Mouse (Mus musculus): ENCODE measurements at regions not wholly inside any gene's neighbourhood (a gene's known extent, or its start where the extent isn't known, plus 50 kb on each side); places are given as distances from the start of the nearest gene placed in this dataset.

DNA sequence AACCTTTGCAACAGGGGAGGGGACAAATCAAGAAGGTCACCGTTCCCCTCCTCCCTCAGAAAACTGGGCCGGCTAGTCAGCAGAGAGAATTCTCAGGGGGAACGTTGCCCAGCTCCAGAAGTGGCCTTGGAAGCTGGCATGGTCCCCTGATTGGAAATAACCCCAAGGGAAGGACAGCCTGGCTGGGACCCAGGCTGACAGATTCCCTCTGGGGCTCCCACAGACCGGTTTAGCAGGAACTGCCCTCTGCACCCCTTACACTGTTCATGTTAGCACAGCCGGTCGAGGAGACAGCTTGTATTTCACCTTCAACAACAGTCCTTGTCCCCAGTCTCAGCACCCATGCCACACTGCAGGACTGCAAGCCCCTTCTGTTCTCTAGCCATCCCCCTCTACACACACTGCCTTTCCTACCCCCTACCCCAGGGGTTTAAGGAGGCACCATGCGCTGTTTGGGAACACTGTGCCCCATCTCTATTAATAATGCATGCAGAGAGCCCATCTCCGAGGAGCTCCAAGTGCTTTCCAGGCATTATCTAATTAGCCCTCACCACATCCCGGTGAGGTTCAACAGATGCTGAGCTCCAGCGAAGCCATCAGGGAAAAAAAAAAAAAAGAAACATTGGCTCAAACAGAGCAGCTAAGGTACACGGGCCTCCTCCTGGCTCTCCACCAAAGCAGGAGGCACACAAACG, 106.5 kb upstream of the Jarid2 start:
- Histone ChIP-seq H3K4me3 (replicated peaks; ENCODE audit: control insufficient read depth, low read depth, low read length) (no peak overlapping the region), H3K4me1 (ENCODE audit: control insufficient read depth, insufficient read depth, low read length) (peaks cover 1% of the 10 kb centered on the region; the same call in 1 of the 2 replicates), H3K27ac (ENCODE audit: control insufficient read depth, insufficient read depth, low read depth, low read length, poor library complexity) (no peak overlapping the region)
- whole genome bisulfite sequencing: 82% methylated on average over 12 of the region's 12 CpGs
- TF ChIP-seq POLR2A (IDR thresholded peaks at IDR 0.05; ENCODE audit: borderline replicate concordance, control insufficient read depth, low read depth, low read length) (no peak), CTCF (IDR thresholded peaks at IDR 0.05; ENCODE audit: control insufficient read depth, insufficient read depth, low read length) (no peak)

- H3K4me1 ChIP-seq (ENCODE audit: control insufficient read depth, insufficient read depth, low read length): peaks cover 3% of the 10 kb centered on the region
- TF ChIP-seq CTCF (IDR thresholded peaks at IDR 0.05; ENCODE audit: control insufficient read depth, insufficient read depth, low read length) (no peak), POLR2A (IDR thresholded peaks at IDR 0.05; ENCODE audit: borderline replicate concordance, control insufficient read depth, low read depth, low read length) (no peak)
- 64% methylated on average over 13 of the region's 13 CpGs for WGBS
- H3K27ac ChIP-seq (ENCODE audit: control insufficient read depth, insufficient read depth, low read depth, low read length, poor library complexity): no peak overlapping the region; the same call in 1 of the 2 replicates
- H3K4me3 ChIP-seq (replicated peaks; ENCODE audit: control insufficient read depth, low read depth, low read length): no peak overlapping the region
These were observed 104.6 kb upstream of the Jarid2 start for GRCm38 (mm10) chr13:44624716-44625115.

- WGBS: 54% methylated on average over 7 of the region's 7 CpGs
- TF ChIP-seq POLR2A (IDR thresholded peaks at IDR 0.05; ENCODE audit: borderline replicate concordance, control insufficient read depth, low read depth, low read length) (no peak), CTCF (IDR thresholded peaks at IDR 0.05; ENCODE audit: control insufficient read depth, insufficient read depth, low read length) (no peak)
- H3K4me3 ChIP-seq (replicated peaks; ENCODE audit: control insufficient read depth, low read depth, low read length): no peak overlapping the region
- H3K4me1 ChIP-seq (ENCODE audit: control insufficient read depth, insufficient read depth, low read length): peaks cover 3% of the 10 kb centered on the region
- no peak overlapping the region for H3K27ac ChIP-seq (ENCODE audit: control insufficient read depth, insufficient read depth, low read depth, low read length, poor library complexity)
These were observed 103.5 kb upstream of the Jarid2 start for GRCm38 (mm10) chr13:44625792-44626191.

GRCm38 (mm10) chr13:44626806-44627205, 102.5 kb upstream of the Jarid2 start:
- H3K27ac ChIP-seq (ENCODE audit: control insufficient read depth, insufficient read depth, low read depth, low read length, poor library complexity): no peak overlapping the region; the same call in 1 of the 2 replicates
- H3K4me3 ChIP-seq (replicated peaks; ENCODE audit: control insufficient read depth, low read depth, low read length): no peak overlapping the region
- WGBS: 58% methylated on average over 11 of the region's 11 CpGs
- H3K4me1 ChIP-seq (ENCODE audit: control insufficient read depth, insufficient read depth, low read length): peaks cover 3% of the 10 kb centered on the region
- TF ChIP-seq CTCF (IDR thresholded peaks at IDR 0.05; ENCODE audit: control insufficient read depth, insufficient read depth, low read length): no peak
- no peak for TF ChIP-seq POLR2A (IDR thresholded peaks at IDR 0.05; ENCODE audit: borderline replicate concordance, control insufficient read depth, low read depth, low read length)

DNA sequence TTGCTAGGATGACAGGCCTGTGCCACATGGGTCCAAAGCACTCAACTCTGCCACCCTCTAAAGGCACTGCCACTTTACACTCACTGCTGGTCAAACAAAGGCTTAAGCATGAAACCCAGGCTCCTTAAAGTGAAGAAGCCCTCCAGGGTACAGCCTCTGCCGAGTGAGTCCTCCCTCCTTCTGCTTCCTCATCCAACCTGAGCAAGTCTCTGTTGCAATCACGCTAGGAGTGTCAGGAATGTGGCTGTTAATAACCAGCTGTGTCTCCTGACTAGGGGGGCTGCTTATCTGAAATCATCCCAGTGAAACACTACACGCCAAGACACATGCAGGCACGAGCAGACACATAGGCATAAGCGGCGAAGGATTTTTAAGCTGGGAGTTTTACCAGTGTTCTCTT, 99.2 kb upstream of the Jarid2 start:
- TF ChIP-seq CTCF (IDR thresholded peaks at IDR 0.05; ENCODE audit: control insufficient read depth, insufficient read depth, low read length): no peak
- TF ChIP-seq POLR2A (IDR thresholded peaks at IDR 0.05; ENCODE audit: borderline replicate concordance, control insufficient read depth, low read depth, low read length): no peak
- H3K4me1 ChIP-seq (ENCODE audit: control insufficient read depth, insufficient read depth, low read length): peaks cover 2% of the 10 kb centered on the region
- 64% methylated on average over 6 of the region's 6 CpGs for WGBS

GRCm38 (mm10) chr13:44634616-44635015, 94.7 kb upstream of the Jarid2 start:
- Histone ChIP-seq H3K4me1 (ENCODE audit: control insufficient read depth, insufficient read depth, low read length) (peaks cover 4% of the 10 kb centered on the region), H3K4me3 (replicated peaks; ENCODE audit: control insufficient read depth, low read depth, low read length) (no peak overlapping the region), H3K27ac (ENCODE audit: control insufficient read depth, insufficient read depth, low read depth, low read length, poor library complexity) (no peak overlapping the region)
- 44% methylated on average over 11 of the region's 11 CpGs for WGBS
- TF ChIP-seq POLR2A (IDR thresholded peaks at IDR 0.05; ENCODE audit: borderline replicate concordance, control insufficient read depth, low read depth, low read length) (no peak), CTCF (IDR thresholded peaks at IDR 0.05; ENCODE audit: control insufficient read depth, insufficient read depth, low read length) (no peak)

More for the DNA sequence above, 99.2 kb upstream of the Jarid2 start:
- H3K4me3 ChIP-seq (replicated peaks; ENCODE audit: control insufficient read depth, low read depth, low read length): no peak overlapping the region
- H3K27ac ChIP-seq (ENCODE audit: control insufficient read depth, insufficient read depth, low read depth, low read length, poor library complexity): no peak overlapping the region

DNA sequence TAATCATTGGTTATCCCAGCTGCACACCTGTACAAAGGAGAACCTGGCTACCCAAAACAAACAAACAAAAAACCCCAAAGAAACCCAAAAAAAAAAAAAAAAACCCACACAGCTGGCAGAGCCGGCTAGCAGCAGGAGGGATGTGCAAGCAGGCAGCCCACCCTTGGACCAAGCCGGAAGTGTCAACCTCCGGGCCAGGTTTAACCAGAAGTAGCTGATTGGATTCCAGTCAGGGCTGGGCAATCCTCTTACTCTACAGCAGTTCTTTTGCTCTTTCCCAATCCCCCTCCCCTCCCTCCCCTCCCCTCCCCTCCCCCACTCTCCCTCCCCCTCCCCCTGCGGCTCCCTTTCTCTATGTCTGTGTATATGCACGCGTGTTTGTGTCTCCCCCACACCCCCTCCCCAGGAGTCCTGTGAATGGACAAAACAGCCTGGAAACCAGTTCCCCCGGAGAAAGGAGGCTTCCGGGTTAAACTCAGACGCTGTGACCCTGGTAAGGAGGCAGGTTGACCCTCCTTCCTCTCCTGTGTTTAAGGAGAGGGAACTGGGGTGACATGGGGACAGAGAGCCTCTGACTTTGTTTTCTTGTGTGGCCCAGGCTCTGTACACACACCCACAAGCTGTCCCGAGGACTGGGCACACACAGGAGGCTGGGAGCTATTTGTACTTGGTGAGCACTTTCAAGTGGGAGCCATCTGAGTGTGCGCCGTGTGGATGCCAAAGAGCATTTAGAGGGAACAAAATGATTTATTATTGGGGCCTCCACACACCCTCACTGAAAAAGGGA, 93.9 kb upstream of the Jarid2 start:
- 16% methylated on average over 11 of the region's 12 CpGs for WGBS
- peaks cover 4% of the 10 kb centered on the region; the same call in 1 of the 2 replicates for H3K4me1 ChIP-seq (ENCODE audit: control insufficient read depth, insufficient read depth, low read length)
- H3K4me3 ChIP-seq (replicated peaks; ENCODE audit: control insufficient read depth, low read depth, low read length): no peak overlapping the region
- TF ChIP-seq POLR2A (IDR thresholded peaks at IDR 0.05; ENCODE audit: borderline replicate concordance, control insufficient read depth, low read depth, low read length): no peak
- no peak for TF ChIP-seq CTCF (IDR thresholded peaks at IDR 0.05; ENCODE audit: control insufficient read depth, insufficient read depth, low read length)
- no peak overlapping the region for H3K27ac ChIP-seq (ENCODE audit: control insufficient read depth, insufficient read depth, low read depth, low read length, poor library complexity)

GRCm38 (mm10) chr13:44636008-44636335, 93.3 kb upstream of the Jarid2 start:
- Histone ChIP-seq H3K27ac (ENCODE audit: control insufficient read depth, insufficient read depth, low read depth, low read length, poor library complexity) (no peak overlapping the region), H3K4me1 (ENCODE audit: control insufficient read depth, insufficient read depth, low read length) (peaks cover 4% of the 10 kb centered on the region; the same call in 1 of the 2 replicates), H3K4me3 (replicated peaks; ENCODE audit: control insufficient read depth, low read depth, low read length) (no peak overlapping the region)
- TF ChIP-seq POLR2A (IDR thresholded peaks at IDR 0.05; ENCODE audit: borderline replicate concordance, control insufficient read depth, low read depth, low read length) (no peak), CTCF (IDR thresholded peaks at IDR 0.05; ENCODE audit: control insufficient read depth, insufficient read depth, low read length) (no peak)
- 66% methylated on average over 2 of the region's 2 CpGs for WGBS

Measured in bone marrow, adult 2 months (tissue).